ENCODE assay signal across 8 mouse cellular contexts in the genomic region with DNA sequence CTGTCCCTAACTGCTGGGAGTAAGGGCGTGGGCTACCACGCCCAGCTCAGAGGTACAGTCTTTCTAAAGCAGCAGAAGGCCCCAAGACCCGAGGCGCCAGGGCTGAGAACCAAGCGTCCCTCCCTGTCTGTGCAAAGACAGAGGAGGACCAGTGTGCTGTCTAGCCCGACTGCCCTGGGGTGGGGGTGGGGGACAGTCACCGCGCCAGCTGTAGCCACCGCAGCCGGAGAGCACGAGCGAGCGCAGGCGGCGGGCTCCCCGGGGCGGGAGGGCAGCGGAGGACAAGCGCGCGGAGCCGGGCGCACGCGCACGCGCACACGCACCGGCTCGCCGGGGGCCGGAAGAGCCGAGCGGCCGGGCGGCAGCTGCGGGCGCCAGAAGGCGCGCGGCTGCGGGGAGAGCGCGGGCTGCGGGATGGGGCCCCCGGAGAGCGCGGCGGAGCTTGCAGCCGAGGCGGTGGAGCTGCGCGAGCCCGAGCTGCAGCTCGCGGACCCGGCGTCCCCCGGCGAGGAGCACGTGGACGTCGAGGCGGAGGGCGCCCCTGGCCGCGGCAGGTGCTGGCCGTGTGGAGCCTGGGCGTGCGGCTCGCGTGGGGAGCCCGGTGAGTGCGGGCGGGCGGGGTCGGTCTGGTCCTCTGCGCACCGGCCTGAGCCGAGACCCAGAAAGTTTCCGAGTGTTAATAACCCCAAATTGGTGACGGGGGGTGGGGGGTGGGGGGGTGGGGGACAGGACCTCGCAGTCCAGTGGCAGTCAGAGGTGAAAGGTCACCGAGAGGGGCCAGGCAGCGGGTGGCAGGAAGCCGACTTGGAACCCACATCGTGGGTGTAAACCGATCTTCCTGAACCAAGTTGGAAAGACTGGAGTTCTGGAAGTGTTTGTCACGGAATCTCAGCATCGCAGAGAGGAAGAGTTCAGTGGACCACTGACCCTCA. TPM values are rescaled to one million over a fixed set of nuclear protein-coding genes. Genes with fewer than 3 reads are reported as not detected.
DNase-seq lines count a peak whose midpoint lies in the region; ATAC-seq lines count a peak whose summit lies in the region.

Gene Slc35g1, plus strand, starts transcription at position 280 of the 932 bp plus-strand sequence.

- peaks cover 8% of the 10 kb centered on the region for H3K36me3 ChIP-seq in embryonic facial prominence, embryonic 10.5 days (replicated peaks)
- H3K36me3 ChIP-seq in kidney, embryonic 15.5 days, result no peaks in the 10 kb centered on the region
- no peaks in the 10 kb centered on the region for H3K36me3 ChIP-seq in liver, embryonic 11.5 days (ENCODE audit: control insufficient read depth, insufficient read depth, low read length)
- H3K36me3 ChIP-seq in stomach, embryonic 15.5 days, result no peaks in the 10 kb centered on the region

- peak; percentile 92 for ATAC-seq in kidney, embryonic 15.5 days (replicated peaks; ENCODE audit: low FRiP score)
- ATAC-seq in liver, embryonic 11.5 days (replicated peaks; ENCODE audit: low FRiP score), result peak; percentile 89
- peak; percentile 90 for ATAC-seq in stomach, embryonic 15.5 days (ENCODE audit: insufficient read depth, low FRiP score, low read depth)

- peak within 1 kb of the TSS; percentile 65 for H3K9ac ChIP-seq in kidney, embryonic 15.5 days
- H3K9ac ChIP-seq in liver, embryonic 11.5 days (ENCODE audit: low read depth, low read length), result peak within 1 kb of the TSS; percentile 75
- H3K9ac ChIP-seq in stomach, embryonic 15.5 days, result peak within 1 kb of the TSS; percentile 74

- DNase-seq in CD4-positive helper T cell, adult 2 months (ENCODE audit: low read depth, low spot score), result peak; percentile 86
- DNase-seq in adrenal gland, postnatal 25 days, result peak; percentile 74
- peak; percentile 82 for DNase-seq in embryonic facial prominence, embryonic 10.5 days (ENCODE audit: low spot score)
- DNase-seq in heart, adult 11 months, result peak; percentile 93
- DNase-seq in liver, embryonic 11.5 days (ENCODE audit: low spot score), result peak; percentile 82
- peak; percentile 82 for DNase-seq in naive thymus-derived CD4-positive, alpha-beta T cell, adult 2 months (ENCODE audit: low read depth)

- H3K27me3 ChIP-seq in embryonic facial prominence, embryonic 10.5 days (replicated peaks; ENCODE audit: low read depth, poor library complexity, severe bottlenecking), result 0 out of 2 replicates have a peak, but pooled peaks cover 5% of the 10 kb centered on the region
- no peaks in the 10 kb centered on the region for H3K27me3 ChIP-seq in kidney, embryonic 15.5 days
- H3K27me3 ChIP-seq in liver, embryonic 11.5 days (replicated peaks; ENCODE audit: control insufficient read depth, insufficient read depth, low read length), result no peaks in the 10 kb centered on the region
- H3K27me3 ChIP-seq in stomach, embryonic 15.5 days (replicated peaks), result no peaks in the 10 kb centered on the region

- H3K9me3 ChIP-seq in embryonic facial prominence, embryonic 10.5 days, result no peaks in the 10 kb centered on the region
- no peaks in the 10 kb centered on the region for H3K9me3 ChIP-seq in kidney, embryonic 15.5 days (replicated peaks)
- no peaks in the 10 kb centered on the region for H3K9me3 ChIP-seq in liver, embryonic 11.5 days (ENCODE audit: control insufficient read depth, low read length)
- no peaks in the 10 kb centered on the region for H3K9me3 ChIP-seq in stomach, embryonic 15.5 days

- peak within 1 kb of the TSS; percentile 79 for H3K4me3 ChIP-seq in embryonic facial prominence, embryonic 10.5 days
- peak within 1 kb of the TSS; percentile 71 for H3K4me3 ChIP-seq in kidney, embryonic 15.5 days (replicated peaks)
- H3K4me3 ChIP-seq in liver, embryonic 11.5 days (ENCODE audit: low read depth, low read length), result peak within 1 kb of the TSS; percentile 62
- H3K4me3 ChIP-seq in stomach, embryonic 15.5 days (replicated peaks), result peak within 1 kb of the TSS; percentile 72

- under 1% methylated on average over 90 of the region's 90 CpGs for WGBS in embryonic facial prominence, embryonic 10.5 days
- 1% methylated on average over 81 of the region's 90 CpGs for WGBS in kidney, embryonic 15.5 days
- 1% methylated on average over 74 of the region's 90 CpGs for WGBS in liver, embryonic 11.5 days
- 2% methylated on average over 84 of the region's 90 CpGs for WGBS in stomach, embryonic 15.5 days

- peak within 1 kb of the TSS; percentile 86 for H3K27ac ChIP-seq in embryonic facial prominence, embryonic 10.5 days (replicated peaks)
- peak within 1 kb of the TSS; percentile 64; the same call in 1 of the 2 replicates for H3K27ac ChIP-seq in kidney, embryonic 15.5 days
- H3K27ac ChIP-seq in liver, embryonic 11.5 days (ENCODE audit: low read depth, low read length), result peak within 1 kb of the TSS; percentile 2; the same call in 1 of the 2 replicates
- peak within 1 kb of the TSS; percentile 40; the same call in 1 of the 2 replicates for H3K27ac ChIP-seq in stomach, embryonic 15.5 days

- peak within 1 kb of the TSS; percentile 96 for H3K4me2 ChIP-seq in kidney, embryonic 15.5 days
- H3K4me2 ChIP-seq in liver, embryonic 11.5 days, result peak within 1 kb of the TSS; percentile 73
- H3K4me2 ChIP-seq in stomach, embryonic 15.5 days, result peak within 1 kb of the TSS; percentile 93

- H3K4me1 ChIP-seq in embryonic facial prominence, embryonic 10.5 days, result peaks cover 19% of the 10 kb centered on the region
- H3K4me1 ChIP-seq in kidney, embryonic 15.5 days, result peaks cover 14% of the 10 kb centered on the region; the same call in 1 of the 2 replicates
- peaks cover 7% of the 10 kb centered on the region; the same call in 1 of the 2 replicates for H3K4me1 ChIP-seq in liver, embryonic 11.5 days (replicated peaks; ENCODE audit: control insufficient read depth, insufficient read depth, low read length)
- H3K4me1 ChIP-seq in stomach, embryonic 15.5 days, result peaks cover 3% of the 10 kb centered on the region

RNA-seq across cellular contexts. Expression of gene Slc35g1, which starts in this region (rescaled TPM):
- total RNA-seq in adrenal gland, postnatal 25 days (2021), result 22.5 and 28.3 TPM in 2 replicates
- polyA plus RNA-seq in embryonic facial prominence, embryonic 10.5 days (2016; fragmentation: Nextera tagmentation; extraction: Ambion mirVana), result 5.0 and 6.1 TPM in 2 replicates
- 6.6 and 7.6 TPM in 2 replicates for polyA plus RNA-seq in kidney, embryonic 15.5 days (2015; fragmentation: Nextera tagmentation; extraction: Ambion mirVana)
- 9.1 and 9.4 TPM in 2 replicates for polyA plus RNA-seq in liver, embryonic 11.5 days (2014; fragmentation: Nextera tagmentation; extraction: Ambion mirVana)
- 10.4 and 11.0 TPM in 2 replicates for polyA plus RNA-seq in stomach, embryonic 15.5 days (2015; fragmentation: Nextera tagmentation; extraction: Ambion mirVana)

Comparison
In these comparisons a context has a peak if more than half of its experiments do, and no peak if none do; other contexts are left out.
1. Peak in every context shown above with its lines: DNase-seq, ATAC-seq, H3K4me3 ChIP-seq and H3K27ac ChIP-seq.
2. H3K27ac ChIP-seq: peak in every context shown above with its lines; median percentile 86 in embryonic facial prominence, embryonic 10.5 days; 64 in kidney, embryonic 15.5 days; 40 in stomach, embryonic 15.5 days; 2 in liver, embryonic 11.5 days.